Mouse (Mus musculus) macrophage (primary cell): ENCODE data around the gene Ifit2. TPM values are rescaled to one million over a fixed set of nuclear protein-coding genes. Genes with fewer than 3 reads are reported as not detected.

Experiments
- polyA plus RNA-seq: library from polyadenylated mRNA; stranded (reverse); fragments of 250-400 nt; gene quantifications from 3 replicates; pipeline ENCODE4 v1.2.4, GENCODE M21; 2018; ENCODE audit warnings: inconsistent platforms

The Ifit2 gene
- polyA plus RNA-seq, 1 experiment from 2014 or later = 307 TPM

Other genes with a start within 250 kb of the Ifit2 start
- gene Ch25h, start 75.5 kb upstream of the Ifit2 start, polyA plus RNA-seq = 1.2 to 3.1 TPM in 2 of 3 replicates, not detected in the other
- gene Lipa, start 23.2 kb upstream of the Ifit2 start, polyA plus RNA-seq = 951 to 1,428 TPM (median 1,047 TPM) in 3 replicates
- 215 to 762 TPM (median 269 TPM) in 3 replicates for gene Ifit3, start 32.8 kb downstream of the Ifit2 start, polyA plus RNA-seq
- gene Ifit1bl1, start 51.3 kb downstream of the Ifit2 start, polyA plus RNA-seq = 5.2 to 71.8 TPM (median 6.7 TPM) in 3 replicates
- 29.7 to 123 TPM (median 34.2 TPM) in 3 replicates for gene Ifit3b, start 57.3 kb downstream of the Ifit2 start, polyA plus RNA-seq
- gene Ifit1bl2, start 90.0 kb downstream of the Ifit2 start, polyA plus RNA-seq = 0.16 to 0.50 TPM (median 0.25 TPM) in 3 replicates
- gene Ifit1, start 90.2 kb downstream of the Ifit2 start, polyA plus RNA-seq = 42.4 to 217 TPM (median 43.4 TPM) in 3 replicates
- gene Slc16a12, start 196.6 kb downstream of the Ifit2 start, polyA plus RNA-seq = 0.16 to 0.21 TPM in 2 of 3 replicates, not detected in the other